Comparison of ENCODE assay signal across 7 mouse cellular contexts in the genomic region with DNA sequence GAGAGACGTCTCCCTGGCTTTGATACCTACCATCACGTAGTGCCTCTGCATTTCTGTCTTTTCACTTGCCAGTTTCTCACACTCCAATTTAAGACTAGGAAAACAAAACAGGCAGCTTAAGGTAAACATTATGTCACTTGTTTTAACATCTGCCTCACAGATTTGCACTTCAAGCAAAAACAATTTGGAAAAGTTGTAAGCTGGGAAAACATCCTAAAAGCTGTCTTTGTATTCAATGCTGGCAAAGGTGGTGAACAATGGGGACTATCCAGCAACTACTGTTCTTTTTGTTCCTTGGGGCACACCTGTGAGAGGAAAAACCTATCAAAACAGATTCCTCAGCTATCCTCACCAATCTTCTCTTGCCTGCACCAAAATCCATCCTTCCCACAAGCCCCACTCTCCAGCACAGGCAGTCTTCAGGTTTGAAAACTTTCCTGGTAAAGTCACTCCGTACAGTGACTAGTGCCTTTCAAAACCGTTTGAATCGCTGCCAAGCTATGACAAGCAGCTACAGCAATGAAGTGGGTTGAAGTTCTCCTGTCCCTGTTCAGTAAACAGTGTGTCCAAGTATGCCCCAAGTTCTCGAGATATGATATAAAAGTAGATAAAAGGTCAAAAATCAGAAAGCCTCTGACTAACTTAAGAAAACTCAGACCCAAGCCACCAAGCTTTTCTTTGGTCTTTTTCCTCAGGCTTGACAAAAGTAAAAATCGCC. TPM values are rescaled to one million over a fixed set of nuclear protein-coding genes. Genes with fewer than 3 reads are reported as not detected.
DNase-seq lines count a peak whose midpoint lies in the region; ATAC-seq lines count a peak whose summit lies in the region.

No protein-coding gene starts in this region.

- peaks cover 58% of the 10 kb centered on the region for H3K4me1 ChIP-seq in embryonic facial prominence, embryonic 10.5 days
- peaks cover 22% of the 10 kb centered on the region for H3K4me1 ChIP-seq in midbrain, embryonic 11.5 days (ENCODE audit: control insufficient read depth, insufficient read depth, low read length)

- intact Hi-C loops in heart, postnatal 14 days (cut with DNase I), result loop anchor here (5.0 to 10.0 kb wide), 2 partner anchors 81 to 133 kb away; no protein-coding TSS in a partner anchor

- H3K27me3 ChIP-seq in embryonic facial prominence, embryonic 10.5 days (replicated peaks; ENCODE audit: low read depth, poor library complexity, severe bottlenecking), result peaks cover 7% of the 10 kb centered on the region; the same call in 1 of the 2 replicates
- no peaks in the 10 kb centered on the region; the same call in 1 of the 2 replicates for H3K27me3 ChIP-seq in midbrain, embryonic 11.5 days (ENCODE audit: control insufficient read depth, insufficient read depth, low read length)

- peak overlapping the region; percentile 97 for H3K27ac ChIP-seq in embryonic facial prominence, embryonic 10.5 days (replicated peaks)
- H3K27ac ChIP-seq in midbrain, embryonic 11.5 days (ENCODE audit: low read depth, low read length), result no peak overlapping the region

- H3K9me3 ChIP-seq in embryonic facial prominence, embryonic 10.5 days, result no peaks in the 10 kb centered on the region
- no peaks in the 10 kb centered on the region for H3K9me3 ChIP-seq in midbrain, embryonic 11.5 days (ENCODE audit: control insufficient read depth, low read length)

- H3K4me3 ChIP-seq in embryonic facial prominence, embryonic 10.5 days, result peak overlapping the region; percentile 93
- H3K4me3 ChIP-seq in midbrain, embryonic 11.5 days (ENCODE audit: low read depth, low read length), result peak overlapping the region; percentile 95

- H3K36me3 ChIP-seq in embryonic facial prominence, embryonic 10.5 days (replicated peaks), result peaks cover 29% of the 10 kb centered on the region
- no peaks in the 10 kb centered on the region for H3K36me3 ChIP-seq in midbrain, embryonic 11.5 days (ENCODE audit: control insufficient read depth, insufficient read depth, low read length)

- 31% methylated on average over 7 of the region's 7 CpGs for WGBS in embryonic facial prominence, embryonic 10.5 days
- WGBS in midbrain, embryonic 11.5 days, result 26% methylated on average over 7 of the region's 7 CpGs

- H3K4me2 ChIP-seq in midbrain, embryonic 11.5 days, result peak overlapping the region; percentile 73

- DNase-seq in urinary bladder, postnatal 25 days (ENCODE audit: low spot score), result peak; percentile 52
- DNase-seq in urinary bladder, postnatal 10 days (ENCODE audit: low spot score), result no peak
- DNase-seq in embryonic facial prominence, embryonic 10.5 days (ENCODE audit: low spot score), result peak; percentile 11
- DNase-seq in heart, postnatal 14 days, result peak; percentile 25 to 45
- DNase-seq in kidney, postnatal 4 days, result peak; percentile 30 to 41
- peak; percentile 88 for DNase-seq in midbrain, embryonic 11.5 days (ENCODE audit: low spot score, missing footprints)
- no peak for DNase-seq in frontal cortex, postnatal 14 days (ENCODE audit: low spot score in 2 of 2)

- peak overlapping the region; percentile 75 for H3K9ac ChIP-seq in midbrain, embryonic 11.5 days (ENCODE audit: low read length)

- no peak for ATAC-seq in midbrain, embryonic 11.5 days (ENCODE audit: low FRiP score)

RNA-seq across cellular contexts. Expression of gene Tle1, which starts 2.7 kb away (rescaled TPM):
- 33.7 and 34.0 TPM in 2 replicates for polyA plus RNA-seq in embryonic facial prominence, embryonic 10.5 days (2016; fragmentation: Nextera tagmentation; extraction: Ambion mirVana)
- 10 to 100 TPM; 11.6 to 14.3 TPM for total RNA-seq in heart, postnatal 14 days (2021)
- 34.6 and 40.4 TPM in 2 replicates for polyA plus RNA-seq in midbrain, embryonic 11.5 days (2014; fragmentation: Nextera tagmentation; extraction: Ambion mirVana)

Comparison
In these comparisons a context has a peak if more than half of its experiments do, and no peak if none do; other contexts are left out.
1. DNase-seq: peak in urinary bladder, postnatal 25 days (single experiment), embryonic facial prominence, embryonic 10.5 days (single experiment), heart, postnatal 14 days (2 of 2), kidney, postnatal 4 days (2 of 2) and midbrain, embryonic 11.5 days (single experiment); none in urinary bladder, postnatal 10 days (single experiment) and frontal cortex, postnatal 14 days (0 of 2).